Mouse (Mus musculus): ENCODE results near the gene Rhoj.
"Not testable (repeated sequence)": the region's sequence is repeated elsewhere in the genome, so short reads cannot be mapped to it uniquely, and the experiment has no call there.

Gene Rhoj

GRCm38 (mm10) chr12:75396616-75397015, 88.5 kb downstream of the Rhoj start:
- no peak for DNase-seq

- no peak for DNase-seq
Measured at GRCm38 (mm10) chr12:75397077-75397476, 89.0 kb downstream of the Rhoj start.

DNA sequence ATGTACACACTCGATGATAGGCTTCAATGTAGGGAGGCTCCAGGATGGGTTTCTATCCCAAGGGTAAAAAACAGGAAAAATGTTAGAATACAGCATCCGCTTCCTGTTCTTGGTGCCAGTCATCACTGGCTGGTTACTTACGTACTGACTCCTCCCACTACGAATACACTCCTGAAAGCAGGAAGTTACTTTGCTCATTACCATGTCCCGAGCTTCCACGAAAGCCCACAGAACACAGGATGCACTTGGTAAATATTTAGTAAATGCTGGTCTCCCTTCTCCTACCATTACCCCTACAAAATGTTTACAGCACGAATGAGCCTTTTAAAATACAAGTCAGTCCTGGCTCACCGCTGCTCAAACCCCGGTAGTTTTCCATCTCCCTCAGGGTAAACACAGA, 104.8 kb downstream of the Rhoj start:
- DNase-seq, result no peak

GRCm38 (mm10) chr12:75414991-75415390, 106.9 kb downstream of the Rhoj start:
- DNase-seq, result no peak

DNA sequence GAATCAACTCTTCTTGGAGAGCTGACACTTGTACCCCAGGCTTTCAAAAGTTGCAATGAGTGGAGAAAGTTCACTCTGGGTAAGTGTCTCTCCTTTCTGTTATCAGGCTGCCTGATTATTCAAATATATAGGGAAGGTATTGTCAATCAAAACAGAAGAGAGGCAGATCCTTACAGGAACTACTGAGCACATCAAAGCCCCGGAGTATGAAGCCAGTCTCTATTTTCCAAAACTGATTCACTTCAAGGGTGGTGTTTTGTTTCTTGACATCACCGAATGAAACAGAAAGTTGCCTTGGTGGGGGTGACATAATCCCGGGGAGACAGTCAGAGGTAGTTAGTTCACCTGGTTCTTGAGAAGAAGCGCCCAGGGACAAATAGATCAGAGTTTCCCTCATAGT, 108.6 kb downstream of the Rhoj start, which contains the start of gene Gphb5:
Gene Gphb5 (minus strand): TSS at position 101 of the 400 bp plus-strand sequence.
- no peak for DNase-seq

GRCm38 (mm10) chr12:75424359-75424758, 116.2 kb downstream of the Rhoj start:
- no peak for DNase-seq

DNA sequence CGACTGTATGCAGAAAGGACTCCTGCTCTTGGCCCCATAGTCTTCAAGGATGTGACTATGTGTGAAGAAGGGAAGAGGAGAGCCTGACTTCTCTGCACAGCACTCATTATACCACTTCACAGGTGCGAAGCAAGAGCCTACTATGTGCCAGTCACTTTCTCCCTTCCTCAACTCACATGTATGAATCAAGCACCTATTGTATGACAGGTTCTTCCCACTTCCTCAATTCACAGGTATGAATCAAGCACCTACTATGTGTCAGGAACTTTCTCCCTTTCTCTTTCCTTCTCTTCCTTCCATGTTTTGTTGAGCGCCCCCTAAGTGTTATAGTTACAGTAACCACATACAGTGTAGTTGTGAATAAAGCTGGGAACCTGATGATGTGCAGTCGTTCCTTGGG, 116.7 kb downstream of the Rhoj start:
- no peak for DNase-seq

GRCm38 (mm10) chr12:75425882-75426281, 117.8 kb downstream of the Rhoj start:
- DNase-seq, result no peak

DNA sequence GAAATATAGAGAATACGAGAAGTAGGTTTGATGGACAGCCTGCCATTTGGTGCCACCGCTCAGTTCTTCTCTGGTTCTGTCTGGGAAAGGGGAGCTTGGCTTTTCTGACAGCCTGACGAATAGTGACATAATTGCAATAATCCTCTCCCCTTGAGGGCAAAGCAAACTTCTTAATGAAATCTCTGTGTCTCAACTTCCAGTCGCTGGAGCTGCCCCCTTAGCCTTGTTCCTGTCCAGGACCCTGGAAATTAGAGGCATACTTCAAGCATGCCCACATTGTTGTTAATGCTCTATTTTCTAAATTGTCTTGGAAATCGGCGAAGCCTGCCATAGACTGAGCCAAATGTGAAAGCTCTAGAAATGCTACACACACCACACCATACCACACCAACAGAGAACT, 120.6 kb downstream of the Rhoj start:
- DNase-seq, result no peak

DNA sequence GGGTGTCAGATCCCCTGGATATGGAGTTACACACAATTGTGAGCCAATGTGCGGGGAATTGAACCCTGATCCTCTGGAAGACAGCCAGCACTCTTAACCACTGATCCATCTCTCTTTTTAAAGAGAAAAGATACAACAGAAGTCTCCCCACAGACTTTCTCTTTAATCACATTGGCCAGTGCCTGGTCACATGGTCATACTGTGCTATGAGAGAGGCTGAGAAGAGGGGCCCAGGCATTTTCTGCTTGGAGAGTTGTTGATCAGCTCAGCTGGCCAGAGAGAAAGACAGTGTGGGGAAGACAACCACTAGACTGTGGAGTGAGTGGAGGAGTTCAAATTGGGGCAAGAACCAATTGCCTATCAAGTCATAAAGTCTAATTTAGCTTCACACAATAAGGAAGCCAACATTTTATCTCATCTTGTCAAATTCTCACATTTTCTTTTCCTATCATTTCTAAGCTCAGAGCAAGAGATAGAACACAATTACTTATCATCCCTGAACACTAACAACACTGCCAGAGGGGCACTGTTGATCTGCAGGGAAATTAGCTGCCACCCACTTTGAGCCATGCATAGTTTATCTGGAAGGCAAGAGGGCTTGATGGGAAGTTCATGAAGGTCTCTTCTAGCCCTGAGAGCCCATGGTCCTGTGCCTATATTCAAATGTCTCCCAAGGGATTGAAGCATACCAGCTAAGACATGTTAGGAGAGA, 121.7 kb downstream of the Rhoj start:
- DNase-seq, result no peak

DNA sequence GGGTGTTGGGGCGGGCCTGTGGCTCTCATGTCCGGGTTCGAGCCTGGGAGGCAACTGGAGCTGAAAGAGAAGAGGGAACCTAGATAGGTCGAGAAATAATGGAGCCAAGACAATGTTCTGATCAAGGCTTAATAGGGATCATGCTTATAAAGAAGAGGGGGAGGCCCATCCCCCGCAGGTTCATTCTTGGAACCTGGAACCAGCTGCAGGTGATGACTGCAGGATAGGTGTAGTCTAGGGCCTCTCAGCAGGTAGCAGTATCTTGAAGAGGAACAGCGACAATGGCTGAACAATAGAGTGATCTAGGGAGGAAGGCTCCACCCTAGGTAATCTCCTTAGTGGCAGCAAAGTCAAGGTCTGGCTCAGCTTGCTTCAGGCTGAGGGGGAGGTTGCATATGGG, 124.3 kb downstream of the Rhoj start:
- DNase-seq, result not testable (repeated sequence)

GRCm38 (mm10) chr12:75446245-75446644, 138.1 kb downstream of the Rhoj start:
- no peak for DNase-seq

GRCm38 (mm10) chr12:75448921-75449320, 140.8 kb downstream of the Rhoj start:
- no peak for DNase-seq

GRCm38 (mm10) chr12:75449475-75449966, 141.4 kb downstream of the Rhoj start:
- no peak for DNase-seq

DNA sequence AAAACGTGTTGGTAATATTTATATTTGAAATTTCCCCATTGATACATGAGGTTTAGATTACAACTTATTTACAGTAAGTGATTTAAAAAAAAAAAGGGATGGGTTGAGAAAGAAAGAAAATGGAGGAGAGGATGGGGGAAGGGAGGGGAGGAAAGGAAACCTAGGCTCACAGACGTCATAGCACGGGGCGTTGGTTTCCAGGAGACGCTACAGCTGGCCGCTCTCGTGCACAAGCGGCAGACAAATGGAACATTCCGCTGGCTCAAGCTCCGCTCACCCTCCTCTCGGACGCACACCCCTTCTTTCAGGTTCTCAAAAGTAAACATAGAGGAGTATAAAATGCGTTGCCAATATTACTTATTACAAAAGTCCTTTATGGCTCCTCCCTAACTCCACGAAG, 141.9 kb downstream of the Rhoj start:
- no peak for DNase-seq

- no peak for DNase-seq
Measured at GRCm38 (mm10) chr12:75450592-75450991, 142.5 kb downstream of the Rhoj start.
